Mouse (Mus musculus): ENCODE results near the gene Zfp120. TPM values are rescaled to one million over a fixed set of nuclear protein-coding genes. Genes with fewer than 3 reads are reported as not detected.
"Not testable (repeated sequence)": the region's sequence is repeated elsewhere in the genome, so short reads cannot be mapped to it uniquely, and the experiment has no call there.

The Zfp120 gene
- polyA plus RNA-seq, 1 experiment from 2014 or later = 4.7 TPM

DNA sequence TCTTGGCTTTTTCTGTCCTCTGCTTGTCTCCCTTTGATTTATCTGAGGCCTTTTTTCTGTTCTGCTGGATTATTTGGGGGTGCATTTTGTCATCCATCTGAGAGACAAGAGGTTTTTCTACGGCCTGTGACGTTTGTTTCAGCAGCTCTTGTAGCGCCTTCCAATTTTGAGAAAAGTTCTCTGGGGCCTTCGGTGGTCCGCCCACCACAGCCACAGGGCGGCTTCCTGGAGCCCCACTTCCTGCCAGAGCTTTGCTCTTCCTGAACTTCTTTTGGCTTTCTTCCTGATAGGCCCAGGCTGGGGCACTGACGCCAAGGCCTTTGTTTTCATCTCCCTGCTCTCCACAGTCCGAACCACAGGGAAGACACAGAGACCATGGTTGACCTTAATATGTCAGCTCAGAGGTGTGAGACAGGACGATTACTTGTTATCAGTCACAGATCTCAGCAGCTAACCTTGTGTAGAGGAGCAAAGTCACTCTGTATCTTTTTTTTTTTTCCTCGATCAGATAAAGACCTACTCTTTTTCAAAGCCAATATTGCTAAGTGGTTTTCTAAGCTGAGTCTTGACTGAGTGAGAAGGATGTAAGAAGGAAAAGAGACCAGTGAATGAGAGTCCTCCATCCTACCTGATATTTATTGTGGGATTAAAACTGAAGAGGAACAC, 25.1 kb downstream of the Zfp120 start:
- no peaks in the 10 kb centered on the region for H3K4me1 ChIP-seq (replicated peaks; ENCODE audit: control insufficient read depth, insufficient read depth, low read length)
- no peak overlapping the region for H3K9ac ChIP-seq (ENCODE audit: low read depth, low read length)
- no peak overlapping the region for H3K4me2 ChIP-seq (replicated peaks; ENCODE audit: low read depth)
- no peak overlapping the region for H3K4me3 ChIP-seq (ENCODE audit: low read depth, low read length)
- H3K27me3 ChIP-seq (replicated peaks; ENCODE audit: control insufficient read depth, insufficient read depth, low read length) = no peaks in the 10 kb centered on the region
- TF ChIP-seq CTCF (IDR thresholded peaks at IDR 0.05; ENCODE audit: low read depth) = no peak
- ATAC-seq = no peak
- H3K27ac ChIP-seq (ENCODE audit: low read depth, low read length) = no peak overlapping the region
- 76% methylated on average over 10 of the region's 10 CpGs for WGBS
- peaks cover 17% of the 10 kb centered on the region for H3K36me3 ChIP-seq (ENCODE audit: control insufficient read depth, insufficient read depth)
- H3K9me3 ChIP-seq (ENCODE audit: control insufficient read depth) = 0 out of 2 replicates have a peak, but pooled peaks cover 6% of the 10 kb centered on the region

DNA sequence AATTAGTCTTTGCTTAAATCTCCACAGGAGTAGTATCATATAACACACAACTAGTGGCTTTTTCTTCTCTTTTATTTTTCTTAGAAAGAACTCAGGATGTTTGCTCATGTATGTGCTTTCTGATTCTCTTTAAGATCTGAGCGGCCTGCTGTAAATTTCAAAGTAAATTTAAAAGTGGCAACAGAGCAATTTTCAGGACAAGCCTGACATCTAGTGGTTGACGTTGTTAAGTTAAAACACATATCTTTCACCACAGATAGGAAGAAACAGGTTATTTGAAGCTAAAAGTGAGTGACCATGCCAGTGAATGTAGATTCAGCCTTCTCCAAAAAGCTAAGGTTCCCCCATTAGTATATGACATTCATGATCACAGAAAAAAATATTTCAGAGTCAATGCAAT, 36.9 kb downstream of the Zfp120 start:
- H3K36me3 ChIP-seq (ENCODE audit: control insufficient read depth, insufficient read depth); H3K27me3 ChIP-seq (replicated peaks; ENCODE audit: control insufficient read depth, insufficient read depth, low read length); ATAC-seq; H3K9ac ChIP-seq (ENCODE audit: low read depth, low read length); H3K27ac ChIP-seq (ENCODE audit: low read depth, low read length); H3K9me3 ChIP-seq (ENCODE audit: control insufficient read depth); H3K4me2 ChIP-seq (replicated peaks; ENCODE audit: low read depth); H3K4me1 ChIP-seq (replicated peaks; ENCODE audit: control insufficient read depth, insufficient read depth, low read length); H3K4me3 ChIP-seq (ENCODE audit: low read depth, low read length): not testable (repeated sequence)
- 12% methylated on average over 2 of the region's 2 CpGs for WGBS
- TF ChIP-seq CTCF (IDR thresholded peaks at IDR 0.05; ENCODE audit: low read depth) = peak; percentile 61

Other genes with a start within 250 kb of the Zfp120 start
- not detected in 2 replicates for gene Gm10770, start 43.0 kb upstream of the Zfp120 start, polyA plus RNA-seq (2015; fragmentation: Nextera tagmentation; extraction: Ambion mirVana)
- not detected in 2 replicates for gene Gm14139, start 45.0 kb upstream of the Zfp120 start, polyA plus RNA-seq (2015; fragmentation: Nextera tagmentation; extraction: Ambion mirVana)
- gene Zfp937, start 81.4 kb upstream of the Zfp120 start, polyA plus RNA-seq (2015; fragmentation: Nextera tagmentation; extraction: Ambion mirVana) = 1.4 and 1.7 TPM in 2 replicates
- gene Gm21994, start 118.9 kb upstream of the Zfp120 start, polyA plus RNA-seq (2015; fragmentation: Nextera tagmentation; extraction: Ambion mirVana) = 1.2 and 1.3 TPM in 2 replicates
- gene Gm14124, start 120.8 kb upstream of the Zfp120 start, polyA plus RNA-seq (2015; fragmentation: Nextera tagmentation; extraction: Ambion mirVana) = not detected in 2 replicates
- gene Gm10130, start 187.0 kb upstream of the Zfp120 start, polyA plus RNA-seq (2015; fragmentation: Nextera tagmentation; extraction: Ambion mirVana) = 0.89 and 1.0 TPM in 2 replicates
- gene 3300002I08Rik, start 226.1 kb upstream of the Zfp120 start, polyA plus RNA-seq (2015; fragmentation: Nextera tagmentation; extraction: Ambion mirVana) = 1.5 and 1.6 TPM in 2 replicates